Mouse (Mus musculus): ENCODE data around the gene Musk. TPM values are rescaled to one million over a fixed set of nuclear protein-coding genes. Genes with fewer than 3 reads are reported as not detected.
A peak's percentile ranks its signal among the peaks of the same experiment; 100 is the strongest.

Musk gene
- polyA plus RNA-seq, 1 experiment = 17.5 TPM

GRCm38 (mm10) chr4:58413188-58414185 is 127.7 kb downstream of the Musk start:
- no peak overlapping the region for H3K4me3 ChIP-seq
- TF ChIP-seq E2F4 (IDR thresholded peaks at IDR 0.05; ENCODE audit: insufficient read depth) = no peak
- no peak for TF ChIP-seq SRF (IDR thresholded peaks at IDR 0.05; ENCODE audit: control insufficient read depth, insufficient read length, low read depth)
- TF ChIP-seq CEBPB (IDR thresholded peaks at IDR 0.05; ENCODE audit: insufficient read depth, poor library complexity, severe bottlenecking) = peak; percentile 40; the same call in 1 of the 2 replicates
- no peak for TF ChIP-seq POLR2AphosphoS2 (IDR thresholded peaks at IDR 0.05; ENCODE audit: insufficient read length, low read depth)
- no peak for TF ChIP-seq USF1 (IDR thresholded peaks at IDR 0.05; ENCODE audit: low read depth)
- TF ChIP-seq REST (IDR thresholded peaks at IDR 0.05; ENCODE audit: insufficient read depth, insufficient read length) = no peak
- H3K27me3 ChIP-seq (ENCODE audit: control insufficient read depth, insufficient read depth, insufficient read length) = no peaks in the 10 kb centered on the region
- peak overlapping the region; percentile 36 for H3K4me2 ChIP-seq (ENCODE audit: low read depth)
- H3ac ChIP-seq (ENCODE audit: control insufficient read depth, insufficient read length) = no peak overlapping the region
- H3K36me3 ChIP-seq (ENCODE audit: control insufficient read depth, insufficient read depth) = no peaks in the 10 kb centered on the region
- no peaks in the 10 kb centered on the region for H3K79me2 ChIP-seq (ENCODE audit: control insufficient read depth, insufficient read depth)

GRCm38 (mm10) chr4:58415537-58415936 is 129.8 kb downstream of the Musk start:
- Histone ChIP-seq H3K36me3 (ENCODE audit: control insufficient read depth, insufficient read depth) (no peaks in the 10 kb centered on the region), H3K79me2 (ENCODE audit: control insufficient read depth, insufficient read depth) (no peaks in the 10 kb centered on the region), H3K4me2 (ENCODE audit: low read depth) (no peak overlapping the region), H3ac (ENCODE audit: control insufficient read depth, insufficient read length) (no peak overlapping the region), H3K4me3 (no peak overlapping the region), H3K27me3 (ENCODE audit: control insufficient read depth, insufficient read depth, insufficient read length) (no peaks in the 10 kb centered on the region)
- no peak for TF ChIP-seq TCF12 (IDR thresholded peaks at IDR 0.05; ENCODE audit: insufficient read depth, poor library complexity, severe bottlenecking)
- TF ChIP-seq CEBPB (IDR thresholded peaks at IDR 0.05; ENCODE audit: insufficient read depth, poor library complexity, severe bottlenecking) = no peak
- no peak for TF ChIP-seq REST (IDR thresholded peaks at IDR 0.05; ENCODE audit: insufficient read depth, insufficient read length)
- no peak for TF ChIP-seq MAX (IDR thresholded peaks at IDR 0.05; ENCODE audit: low read depth)
- no peak for TF ChIP-seq USF1 (IDR thresholded peaks at IDR 0.05; ENCODE audit: low read depth)

- TF ChIP-seq TCF12 (IDR thresholded peaks at IDR 0.05; ENCODE audit: insufficient read depth, poor library complexity, severe bottlenecking) (no peak), MYOD1 (IDR thresholded peaks at IDR 0.05; ENCODE audit: control insufficient read depth in 1 of 3, insufficient read length in 2 of 3, low read depth in 2 of 3) (no peak), USF1 (IDR thresholded peaks at IDR 0.05; ENCODE audit: low read depth) (no peak), CEBPB (IDR thresholded peaks at IDR 0.05; ENCODE audit: insufficient read depth, poor library complexity, severe bottlenecking) (no peak), POLR2AphosphoS2 (IDR thresholded peaks at IDR 0.05; ENCODE audit: insufficient read length, low read depth) (no peak), MAX (IDR thresholded peaks at IDR 0.05; ENCODE audit: low read depth) (no peak), MYOG (IDR thresholded peaks at IDR 0.05; ENCODE audit: control insufficient read depth in 1 of 3, insufficient read depth in 1 of 3, insufficient read length in 2 of 3, low read depth in 2 of 3) (no peak), E2F4 (IDR thresholded peaks at IDR 0.05; ENCODE audit: insufficient read depth) (no peak), TCF3 (IDR thresholded peaks at IDR 0.05; ENCODE audit: insufficient read length, low read depth) (no peak), REST (IDR thresholded peaks at IDR 0.05; ENCODE audit: insufficient read depth, insufficient read length) (no peak), POLR2A (IDR thresholded peaks at IDR 0.05; ENCODE audit: insufficient read length, low read depth) (no peak), SRF (IDR thresholded peaks at IDR 0.05; ENCODE audit: control insufficient read depth, insufficient read length, low read depth) (no peak)
- Histone ChIP-seq H3K79me2 (ENCODE audit: control insufficient read depth, insufficient read depth) (no peaks in the 10 kb centered on the region), H3ac (ENCODE audit: control insufficient read depth, insufficient read length) (no peak overlapping the region), H3K4me3 (no peak overlapping the region), H3K27me3 (ENCODE audit: control insufficient read depth, insufficient read depth, insufficient read length) (no peaks in the 10 kb centered on the region), H3K36me3 (ENCODE audit: control insufficient read depth, insufficient read depth) (no peaks in the 10 kb centered on the region), H3K4me2 (ENCODE audit: low read depth) (peak overlapping the region; percentile 51)
Observed at GRCm38 (mm10) chr4:58417319-58417718, 131.6 kb downstream of the Musk start.

- Histone ChIP-seq H3K4me3 (no peak overlapping the region), H3K36me3 (ENCODE audit: control insufficient read depth, insufficient read depth) (no peaks in the 10 kb centered on the region), H3K4me2 (ENCODE audit: low read depth) (no peak overlapping the region), H3K27me3 (ENCODE audit: control insufficient read depth, insufficient read depth, insufficient read length) (no peaks in the 10 kb centered on the region), H3ac (ENCODE audit: control insufficient read depth, insufficient read length) (no peak overlapping the region), H3K79me2 (ENCODE audit: control insufficient read depth, insufficient read depth) (no peaks in the 10 kb centered on the region)
- TF ChIP-seq E2F4 (IDR thresholded peaks at IDR 0.05; ENCODE audit: insufficient read depth) (no peak), MAX (IDR thresholded peaks at IDR 0.05; ENCODE audit: low read depth) (no peak), CEBPB (IDR thresholded peaks at IDR 0.05; ENCODE audit: insufficient read depth, poor library complexity, severe bottlenecking) (no peak), TCF3 (IDR thresholded peaks at IDR 0.05; ENCODE audit: insufficient read length, low read depth) (no peak)
Observed at GRCm38 (mm10) chr4:58419225-58419624, 133.5 kb downstream of the Musk start.

GRCm38 (mm10) chr4:58423276-58423930 is 137.6 kb downstream of the Musk start:
- Histone ChIP-seq H3K36me3 (ENCODE audit: control insufficient read depth, insufficient read depth) (no peaks in the 10 kb centered on the region), H3K27me3 (ENCODE audit: control insufficient read depth, insufficient read depth, insufficient read length) (no peaks in the 10 kb centered on the region), H3K4me2 (ENCODE audit: low read depth) (no peak overlapping the region), H3K4me3 (no peak overlapping the region), H3ac (ENCODE audit: control insufficient read depth, insufficient read length) (no peak overlapping the region), H3K79me2 (ENCODE audit: control insufficient read depth, insufficient read depth) (no peaks in the 10 kb centered on the region)
- TF ChIP-seq MYOD1 (IDR thresholded peaks at IDR 0.05; ENCODE audit: control insufficient read depth in 1 of 3, insufficient read length in 2 of 3, low read depth in 2 of 3) (no peak), TCF3 (IDR thresholded peaks at IDR 0.05; ENCODE audit: insufficient read length, low read depth) (no peak), POLR2A (IDR thresholded peaks at IDR 0.05; ENCODE audit: insufficient read length, low read depth) (no peak), MAX (IDR thresholded peaks at IDR 0.05; ENCODE audit: low read depth) (no peak), USF1 (IDR thresholded peaks at IDR 0.05; ENCODE audit: low read depth) (no peak), MYOG (IDR thresholded peaks at IDR 0.05; ENCODE audit: control insufficient read depth in 1 of 3, insufficient read depth in 1 of 3, insufficient read length in 2 of 3, low read depth in 2 of 3) (no peak), TCF12 (IDR thresholded peaks at IDR 0.05; ENCODE audit: insufficient read depth, poor library complexity, severe bottlenecking) (no peak)

Data from myocyte (in vitro differentiated cells).